Mouse (Mus musculus): ENCODE measurements around the gene Ogfod3. TPM values are rescaled to one million over a fixed set of nuclear protein-coding genes. Genes with fewer than 3 reads are reported as not detected.

Gene Ogfod3
- total and polyA plus RNA-seq, 3 experiments: 12.3 to 12.7 TPM; not detected in 1

DNA sequence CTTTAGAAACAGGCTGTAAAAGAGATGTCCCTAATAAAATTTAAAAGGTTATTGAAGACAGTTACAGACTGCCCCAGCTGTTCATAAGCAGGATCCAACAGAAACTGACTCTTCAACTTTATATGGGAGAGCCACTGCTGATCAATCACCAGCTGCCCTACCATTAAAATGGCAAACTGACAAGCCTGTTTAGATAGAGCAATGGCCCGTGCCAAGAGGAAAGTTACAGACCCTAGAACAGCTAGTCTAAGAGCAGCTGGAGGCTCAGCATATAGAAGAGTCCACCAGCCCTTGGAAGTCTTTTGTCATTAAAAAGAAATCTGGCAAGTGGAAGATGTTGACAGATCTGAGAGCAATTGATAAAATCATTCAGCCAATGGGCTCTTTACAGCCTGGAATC lies 69.9 kb downstream of the Ogfod3 start:
- no peak for DNase-seq (ENCODE audit: low read depth, low spot score)
- Histone ChIP-seq H3K4me1 (ENCODE audit: control insufficient read depth in 1 of 2, insufficient read depth in 2 of 2, low read length in 2 of 2) (peaks cover 0 to 3% of the 10 kb centered on the region in 2 experiments; a peak in 1 of 4 replicates), H3K27me3 (ENCODE audit: control insufficient read depth in 1 of 2, insufficient read depth in 2 of 2, low read length in 2 of 2) (peaks cover 5 to 28% of the 10 kb centered on the region in 2 experiments), H3K27ac (ENCODE audit: control insufficient read depth, low read depth, low read length) (no peak overlapping the region), H3K36me3 (ENCODE audit: control insufficient read depth in 1 of 2, insufficient read depth in 2 of 2, low read length in 2 of 2) (no peaks in the 10 kb centered on the region), H3K9ac (ENCODE audit: control insufficient read depth, low read depth, low read length, poor library complexity, severe bottlenecking) (no peak overlapping the region), H3K4me3 (ENCODE audit: control insufficient read depth in 1 of 2, insufficient read depth in 1 of 2, low read depth in 2 of 2, low read length in 2 of 2) (no peak overlapping the region), H3K9me3 (replicated peaks; ENCODE audit: insufficient read depth, low read length) (no peaks in the 10 kb centered on the region), H3K79me2 (ENCODE audit: control insufficient read depth, insufficient read depth, low read length, poor library complexity) (no peaks in the 10 kb centered on the region)
- TF ChIP-seq ELF1 (IDR thresholded peaks at IDR 0.05; ENCODE audit: low read depth, low read length) (no peak), ZNF384 (IDR thresholded peaks at IDR 0.05; ENCODE audit: low read depth, low read length) (no peak), RCOR1 (IDR thresholded peaks at IDR 0.05; ENCODE audit: low read depth, low read length) (no peak), MXI1 (IDR thresholded peaks at IDR 0.05; ENCODE audit: low read depth, low read length) (no peak), MAFK (IDR thresholded peaks at IDR 0.05; ENCODE audit: borderline replicate concordance, low read depth, low read length) (no peak), MAX (IDR thresholded peaks at IDR 0.05; ENCODE audit: low read length) (no peak), POLR2AphosphoS2 (IDR thresholded peaks at IDR 0.05; ENCODE audit: low read length) (no peak), CTCF (IDR thresholded peaks at IDR 0.05 in 2 of 3, conservative IDR thresholded peaks at IDR 0.05 in 1 of 3; ENCODE audit: control insufficient read depth in 1 of 3, insufficient read depth in 1 of 3, low read depth in 2 of 3, low read length in 3 of 3, poor library complexity in 1 of 3, severe bottlenecking in 1 of 3) (no peak), TBP (IDR thresholded peaks at IDR 0.05; ENCODE audit: low read depth, low read length) (no peak), NRF1 (IDR thresholded peaks at IDR 0.05; ENCODE audit: insufficient read depth, low read depth, low read length, poor library complexity, severe bottlenecking) (no peak), EP300 (IDR thresholded peaks at IDR 0.05; ENCODE audit: low read depth in 1 of 2, low read length in 2 of 2) (no peak), MEF2A (IDR thresholded peaks at IDR 0.05; ENCODE audit: extremely low read depth, insufficient replicate concordance, low read depth, low read length, poor library complexity, severe bottlenecking) (no peak), RAD21 (IDR thresholded peaks at IDR 0.05; ENCODE audit: low read depth, low read length) (no peak), ETS1 (IDR thresholded peaks at IDR 0.05; ENCODE audit: low read depth, low read length) (no peak), TAL1 (IDR thresholded peaks at IDR 0.05; ENCODE audit: low read length) (no peak), HCFC1 (IDR thresholded peaks at IDR 0.05; ENCODE audit: low read depth, low read length) (no peak)

DNA sequence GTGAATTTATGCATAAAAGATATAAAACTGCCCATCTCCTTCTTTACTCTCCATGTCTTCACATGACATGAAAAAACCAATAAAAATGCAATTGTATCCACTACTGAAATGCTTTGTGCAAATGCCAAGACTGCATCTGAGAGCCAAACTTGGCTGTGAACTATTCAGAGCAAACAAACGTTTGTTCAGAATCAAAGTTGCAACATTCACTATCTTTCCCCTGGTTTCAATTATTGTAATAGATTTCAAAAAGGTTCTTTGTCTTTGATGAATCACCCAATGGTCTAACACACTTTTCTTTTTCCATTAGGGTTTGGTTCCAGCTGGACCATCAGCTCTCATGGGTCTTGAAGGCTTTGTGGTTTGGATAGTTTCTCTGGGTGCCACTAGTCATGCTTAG lies 74.9 kb downstream of the Ogfod3 start:
- H3K4me1 ChIP-seq (ENCODE audit: control insufficient read depth in 1 of 2, insufficient read depth in 2 of 2, low read length in 2 of 2): peaks cover 5 to 7% of the 10 kb centered on the region in 2 experiments
- no peak for DNase-seq (ENCODE audit: low read depth, low spot score)
- no peak overlapping the region for H3K4me3 ChIP-seq (ENCODE audit: control insufficient read depth in 1 of 2, insufficient read depth in 1 of 2, low read depth in 2 of 2, low read length in 2 of 2)
- H3K27ac ChIP-seq (ENCODE audit: control insufficient read depth, low read depth, low read length): no peak overlapping the region
- no peak for TF ChIP-seq MEF2A (IDR thresholded peaks at IDR 0.05; ENCODE audit: extremely low read depth, insufficient replicate concordance, low read depth, low read length, poor library complexity, severe bottlenecking)
- no peak for TF ChIP-seq ZKSCAN1 (IDR thresholded peaks at IDR 0.05; ENCODE audit: low read depth, low read length)
- TF ChIP-seq EP300 (IDR thresholded peaks at IDR 0.05; ENCODE audit: low read depth in 1 of 2, low read length in 2 of 2): no peak
- no peak for TF ChIP-seq NRF1 (IDR thresholded peaks at IDR 0.05; ENCODE audit: insufficient read depth, low read depth, low read length, poor library complexity, severe bottlenecking)
- no peak for TF ChIP-seq GABPA (IDR thresholded peaks at IDR 0.05; ENCODE audit: low read depth, low read length)
- no peak for TF ChIP-seq KAT2A (conservative IDR thresholded peaks at IDR 0.05; ENCODE audit: low read depth, low read length)
- no peak for TF ChIP-seq MAFK (IDR thresholded peaks at IDR 0.05; ENCODE audit: borderline replicate concordance, low read depth, low read length)
- no peak for TF ChIP-seq MYC (IDR thresholded peaks at IDR 0.05; ENCODE audit: low read depth, low read length)
- no peak for TF ChIP-seq ELF1 (IDR thresholded peaks at IDR 0.05; ENCODE audit: low read depth, low read length)
- no peak for TF ChIP-seq POLR2AphosphoS2 (IDR thresholded peaks at IDR 0.05; ENCODE audit: low read length)
- no peak for TF ChIP-seq MAX (IDR thresholded peaks at IDR 0.05; ENCODE audit: low read length)
- TF ChIP-seq CTCF (IDR thresholded peaks at IDR 0.05 in 2 of 3, conservative IDR thresholded peaks at IDR 0.05 in 1 of 3; ENCODE audit: control insufficient read depth in 1 of 3, insufficient read depth in 1 of 3, low read depth in 2 of 3, low read length in 3 of 3, poor library complexity in 1 of 3, severe bottlenecking in 1 of 3): no peak
- TF ChIP-seq E2F4 (IDR thresholded peaks at IDR 0.05; ENCODE audit: borderline replicate concordance, low read depth, low read length): no peak
- TF ChIP-seq ZC3H11A (IDR thresholded peaks at IDR 0.05; ENCODE audit: low read depth, low read length): no peak
- peaks cover under 1 to 13% of the 10 kb centered on the region in 2 experiments for H3K27me3 ChIP-seq (ENCODE audit: control insufficient read depth in 1 of 2, insufficient read depth in 2 of 2, low read length in 2 of 2)
- no peaks in the 10 kb centered on the region for H3K9me3 ChIP-seq (replicated peaks; ENCODE audit: insufficient read depth, low read length)
- H3K79me2 ChIP-seq (ENCODE audit: control insufficient read depth, insufficient read depth, low read length, poor library complexity): no peaks in the 10 kb centered on the region
- H3K36me3 ChIP-seq (ENCODE audit: control insufficient read depth in 1 of 2, insufficient read depth in 2 of 2, low read length in 2 of 2): peaks cover 0 to 9% of the 10 kb centered on the region in 2 experiments; a peak in 2 of 4 replicates
- H3K9ac ChIP-seq (ENCODE audit: control insufficient read depth, low read depth, low read length, poor library complexity, severe bottlenecking): no peak overlapping the region
